Mouse (Mus musculus): Measurements from ENCODE around the gene Adk.

The Adk gene

DNA sequence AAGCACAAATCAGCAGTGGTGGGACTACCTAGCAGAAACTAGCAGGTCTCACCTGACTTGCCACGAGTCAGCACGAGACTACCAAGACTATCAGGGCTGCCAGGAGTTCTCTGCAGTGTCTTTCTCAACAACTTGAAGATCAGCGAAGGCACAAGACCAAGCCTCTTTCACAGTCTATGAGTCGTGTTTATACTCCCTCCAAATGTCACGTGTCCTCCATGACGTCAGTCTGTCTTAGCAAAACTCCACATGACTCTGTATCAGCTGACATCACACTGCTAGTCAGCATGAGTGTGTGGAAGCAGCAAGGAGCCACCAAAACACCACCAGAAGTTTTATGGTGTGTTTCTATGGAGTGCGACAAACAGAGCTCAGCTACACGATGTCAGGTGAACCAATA, 215.9 kb downstream of the Adk start:
- no peak for DNase-seq (ENCODE audit: low read depth, low spot score)

DNA sequence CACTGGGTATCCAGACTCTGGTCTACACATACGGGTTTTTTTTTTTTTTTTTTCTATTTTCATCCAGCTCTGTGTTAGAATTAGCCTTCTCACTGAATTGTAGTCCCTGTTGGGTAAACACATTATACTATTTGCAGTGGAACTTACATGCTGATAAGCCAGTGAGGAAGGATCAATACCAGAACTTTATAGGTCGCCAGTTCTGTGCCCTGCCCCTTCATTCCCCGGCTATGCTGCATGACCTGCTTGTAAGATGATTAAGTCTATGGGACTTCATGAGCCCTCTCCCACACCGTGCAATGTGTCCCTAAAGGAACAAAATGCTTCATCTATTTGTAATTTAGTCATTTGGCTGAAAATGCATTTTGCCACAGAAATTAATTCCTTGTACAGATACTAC, 219.1 kb downstream of the Adk start:
- no peak for DNase-seq (ENCODE audit: low read depth, low spot score)

DNA sequence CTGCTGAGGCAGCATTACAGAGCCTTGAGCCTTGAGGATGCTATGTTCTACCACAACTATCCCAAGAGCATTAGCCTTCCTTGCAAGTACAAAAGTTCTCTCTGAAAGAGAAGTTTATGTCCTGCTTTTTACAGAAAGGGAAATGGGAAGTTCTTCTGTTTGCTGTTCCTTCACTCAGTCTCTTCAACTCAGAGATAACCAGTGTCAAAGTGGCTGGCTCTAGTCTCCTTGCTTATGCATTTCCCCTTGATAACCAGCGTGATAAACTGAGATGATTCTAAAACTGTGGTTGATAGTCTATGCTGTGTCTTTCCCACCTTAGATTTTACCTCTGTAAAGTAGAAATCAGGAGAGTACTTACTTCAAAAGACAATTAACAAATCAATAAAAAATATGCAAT, 223.4 kb downstream of the Adk start:
- no peak for DNase-seq (ENCODE audit: low read depth, low spot score)

DNA sequence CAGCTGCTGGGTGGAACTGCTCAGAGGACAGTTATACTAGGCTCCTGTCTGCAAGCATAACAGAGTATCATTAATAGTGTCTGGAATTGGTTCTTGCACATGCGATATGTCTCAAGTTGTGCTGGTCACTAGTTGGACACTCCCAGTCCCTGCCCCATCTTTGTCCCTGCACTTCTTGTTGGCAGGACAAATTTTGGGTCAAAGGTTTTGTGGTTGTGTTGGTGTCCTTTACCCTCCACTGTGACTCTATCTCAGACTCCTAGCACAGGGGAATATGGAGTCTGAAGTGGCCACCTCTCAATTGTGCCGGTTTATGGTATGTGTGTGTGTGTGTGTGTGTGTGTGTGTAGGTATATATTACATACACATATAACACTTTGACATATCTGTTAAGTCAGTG, 225.9 kb downstream of the Adk start:
- DNase-seq (ENCODE audit: low read depth, low spot score), result no peak

DNA sequence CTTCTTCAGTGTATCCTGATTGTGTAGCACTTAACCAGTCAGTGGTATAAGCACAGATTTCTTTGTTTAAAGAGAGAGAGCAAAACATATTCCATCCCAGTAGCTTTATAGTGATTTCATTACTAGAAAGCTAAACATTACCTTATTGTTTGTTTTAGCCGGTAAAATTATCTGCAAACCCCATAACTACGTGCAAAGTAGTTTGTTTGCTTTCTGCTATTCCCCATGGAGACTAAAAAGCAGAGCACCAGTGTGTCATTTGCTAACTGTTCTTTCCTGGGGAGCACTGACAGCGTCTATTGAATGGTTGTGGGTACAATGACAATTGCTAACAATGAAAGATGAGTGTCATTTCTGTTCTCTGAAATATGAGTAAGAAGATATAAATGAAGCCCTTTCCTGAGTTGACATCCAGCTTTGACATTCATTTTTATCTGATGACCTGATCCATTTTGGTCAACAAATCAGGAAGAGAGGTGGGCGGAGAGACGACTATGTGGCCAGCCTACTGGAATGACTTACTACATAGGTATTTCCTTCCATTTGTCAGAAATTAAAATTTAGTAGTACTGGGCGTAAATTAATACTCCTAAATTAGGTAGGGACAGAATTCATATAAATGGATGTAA, 226.6 kb downstream of the Adk start:
- DNase-seq (ENCODE audit: low read depth, low spot score), result no peak

DNA sequence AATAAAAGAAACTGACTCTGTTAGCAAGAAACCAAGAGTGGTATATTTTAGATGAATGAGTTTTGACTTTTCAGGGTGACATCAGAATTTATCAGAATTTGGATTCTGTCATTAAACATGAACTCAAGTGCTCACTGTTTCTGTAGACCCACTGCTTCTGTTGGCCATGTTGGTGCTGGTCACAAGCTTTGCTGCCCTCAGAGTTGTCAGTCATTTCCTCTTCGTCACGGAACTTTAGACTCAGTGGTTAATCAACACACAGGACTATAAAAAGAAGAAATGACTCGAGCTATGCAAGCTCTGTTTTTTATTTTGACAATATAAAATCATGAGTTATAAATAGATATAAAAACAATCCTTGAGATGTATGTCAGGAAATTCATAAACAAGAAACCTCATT, 228.1 kb downstream of the Adk start:
- DNase-seq (ENCODE audit: low read depth, low spot score), result no peak

DNA sequence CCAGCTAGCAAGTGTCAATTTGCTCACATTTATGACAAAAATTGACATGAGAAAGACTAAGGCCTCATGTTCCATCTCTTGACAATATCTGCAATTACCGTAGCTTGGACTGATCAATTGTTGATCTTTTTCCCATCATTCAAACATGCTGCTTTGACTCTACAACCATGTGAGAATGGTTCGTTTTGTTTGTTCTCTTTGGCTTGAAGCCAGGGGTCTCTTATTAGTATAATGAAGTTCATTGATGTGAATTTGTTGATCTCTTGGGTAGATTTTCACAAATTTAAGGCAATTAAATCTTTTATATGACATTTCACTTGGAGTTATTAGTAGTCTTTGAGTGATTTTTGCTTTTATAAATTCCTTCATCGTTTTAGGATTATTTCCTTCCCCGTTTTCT, 229.1 kb downstream of the Adk start:
- no peak for DNase-seq (ENCODE audit: low read depth, low spot score)

DNA sequence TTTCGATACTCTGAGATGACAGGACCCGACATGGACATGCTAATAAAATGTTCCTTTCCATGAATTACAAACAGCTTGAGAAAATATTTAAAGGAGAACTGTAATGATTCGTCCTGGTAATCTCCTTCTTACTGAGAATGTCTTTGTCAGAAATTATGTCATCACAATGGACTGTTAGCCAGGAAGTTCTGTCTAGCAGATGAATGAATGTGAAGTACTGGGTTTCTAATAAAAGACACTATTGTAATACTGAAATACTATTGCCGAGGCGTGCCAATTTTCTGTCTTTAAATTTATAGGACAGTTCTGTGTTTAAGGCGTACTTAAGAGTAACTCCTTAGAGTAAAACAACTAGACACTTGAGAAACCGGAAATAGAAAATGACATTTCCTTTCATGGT, 231.7 kb downstream of the Adk start:
- no peak for DNase-seq (ENCODE audit: low read depth, low spot score)

DNA sequence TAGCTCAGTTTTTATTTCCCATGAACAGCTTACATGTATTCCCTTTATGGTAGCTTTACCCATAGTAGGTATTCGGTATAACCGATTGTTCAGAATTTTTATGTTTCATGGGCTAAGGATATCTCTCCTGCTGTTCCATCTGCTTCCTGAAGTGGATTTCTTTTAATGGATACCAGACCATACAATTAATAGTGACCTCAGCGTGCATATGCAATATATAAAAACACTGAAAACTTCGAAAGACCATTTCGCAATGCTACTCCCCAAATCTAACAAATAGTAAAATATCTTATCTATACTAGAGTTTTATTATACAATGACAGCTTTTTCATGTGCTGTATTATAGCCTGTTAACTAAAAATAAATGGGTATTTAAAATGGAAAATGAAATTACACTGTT, 232.5 kb downstream of the Adk start:
- no peak for DNase-seq (ENCODE audit: low read depth, low spot score)

DNA sequence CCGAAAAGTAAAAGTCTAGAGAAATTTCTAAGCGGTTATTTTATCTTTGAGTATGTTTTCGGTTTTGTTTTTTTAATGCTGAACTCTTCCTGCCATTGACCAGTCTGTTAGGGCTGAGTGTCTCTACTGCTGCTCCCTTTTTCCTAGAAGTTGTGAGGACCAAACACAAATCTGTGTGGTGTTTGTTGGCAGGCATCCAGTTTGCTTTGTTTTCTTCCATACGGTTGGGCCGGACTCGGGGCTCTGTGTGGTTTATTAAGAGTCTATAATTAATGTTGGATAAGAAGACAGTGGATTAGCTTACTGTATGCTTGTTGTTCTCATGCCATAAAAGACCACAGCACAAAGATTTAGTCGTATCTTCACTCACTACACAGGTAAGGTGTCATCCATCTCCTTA, 233.9 kb downstream of the Adk start:
- no peak for DNase-seq (ENCODE audit: low read depth, low spot score)

DNA sequence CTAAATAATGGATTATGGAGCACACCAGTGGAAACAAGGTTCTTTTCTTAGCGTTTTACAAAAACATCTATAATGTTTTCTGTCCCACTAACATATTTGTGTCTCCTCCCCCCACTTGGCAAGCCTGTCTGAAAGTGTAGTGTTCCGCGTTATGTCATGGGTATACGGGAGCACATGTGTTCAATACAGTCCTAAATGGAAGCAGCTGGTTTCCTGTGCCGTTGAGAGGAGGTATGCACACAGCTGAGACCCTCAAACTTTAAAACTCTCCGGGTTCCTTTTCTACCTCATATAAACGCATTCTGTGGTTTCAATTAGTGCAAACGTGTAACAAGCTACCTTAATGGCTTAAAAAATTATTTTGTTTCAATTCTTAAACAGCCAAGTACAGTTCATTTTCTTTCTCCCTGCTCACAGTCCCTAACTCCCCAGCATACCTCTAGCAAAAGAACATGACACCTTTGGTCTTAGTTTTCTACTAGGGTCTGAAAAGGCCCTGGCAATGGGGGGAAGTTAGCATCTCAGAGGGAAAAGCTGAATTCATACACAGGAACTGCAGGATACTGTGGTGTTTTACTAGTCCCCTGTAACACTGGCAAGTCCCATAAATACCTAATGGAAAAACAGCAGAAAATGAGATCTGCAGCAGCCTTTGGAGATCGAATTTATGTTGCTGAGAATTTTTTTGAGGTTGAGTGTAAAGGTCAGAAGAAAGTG, 235.5 kb downstream of the Adk start:
- DNase-seq (ENCODE audit: low read depth, low spot score), result no peak

DNA sequence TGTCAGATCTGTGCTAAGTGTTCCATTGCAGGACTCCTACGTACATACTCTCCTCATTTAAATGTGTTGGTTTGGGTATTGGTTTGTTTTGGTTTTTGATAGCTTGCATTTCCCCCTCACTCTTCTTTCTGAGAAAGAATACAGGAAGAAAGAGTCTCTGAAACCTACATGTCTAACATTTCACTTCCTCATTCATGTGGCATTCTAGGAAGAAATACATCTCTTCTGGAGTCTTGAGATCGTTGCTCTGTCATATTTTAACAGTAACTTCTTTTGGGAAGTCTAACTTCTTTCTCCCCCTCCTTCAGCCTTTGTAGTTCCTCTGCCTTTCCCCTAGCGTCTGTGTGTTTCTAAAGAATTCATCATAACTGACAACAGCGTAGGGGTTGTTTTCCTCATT, 247.4 kb downstream of the Adk start:
- no peak for DNase-seq (ENCODE audit: low read depth, low spot score)

DNA sequence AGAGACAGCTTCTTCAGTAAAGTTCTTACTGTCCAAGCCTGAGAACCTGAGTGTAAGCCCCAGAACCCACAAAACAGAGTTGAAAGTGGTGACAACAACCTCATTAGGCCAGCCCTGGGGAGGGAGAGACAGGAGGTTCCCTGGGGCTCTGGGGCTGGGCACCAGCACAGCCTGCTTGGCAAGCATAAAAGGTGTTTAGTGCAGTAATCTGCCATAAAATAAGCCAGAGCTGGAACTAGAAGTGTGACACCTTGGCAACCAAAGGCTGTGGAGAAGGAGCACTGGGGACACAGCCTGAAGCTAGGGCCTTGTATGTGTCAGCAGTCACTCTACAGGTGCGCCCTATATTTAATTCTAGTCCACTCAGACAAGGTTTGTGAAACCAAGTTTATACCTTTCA, 252.4 kb downstream of the Adk start:
- no peak for DNase-seq (ENCODE audit: low read depth, low spot score)

DNA sequence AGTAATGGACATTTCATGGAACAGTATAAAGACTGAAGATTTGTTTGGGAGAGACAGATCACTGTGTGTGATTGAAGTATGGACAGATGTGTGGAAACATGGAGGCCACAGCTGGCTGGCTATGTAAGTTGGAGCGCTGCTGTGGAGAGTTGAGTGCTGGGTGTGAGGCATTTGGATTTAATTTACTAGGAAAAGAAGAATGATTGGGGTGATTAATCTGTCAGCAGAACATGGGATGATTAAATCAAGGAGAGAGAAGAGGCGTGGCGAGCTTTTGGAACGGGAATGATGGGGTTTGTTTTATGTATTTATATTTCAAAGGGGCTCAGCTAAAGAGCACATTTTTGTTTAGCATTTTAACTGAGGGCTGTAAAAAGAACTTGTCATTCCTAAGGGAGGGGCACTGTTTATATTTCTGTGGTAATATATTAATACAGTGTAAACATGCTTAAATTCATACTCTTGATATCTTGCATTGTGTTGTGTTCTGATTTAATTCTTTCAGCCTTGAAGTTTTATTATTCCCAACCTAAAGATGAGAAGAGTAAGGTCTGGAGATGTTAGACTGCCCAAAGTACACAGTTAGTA, 256.1 kb downstream of the Adk start:
- DNase-seq (ENCODE audit: low read depth, low spot score), result no peak

DNA sequence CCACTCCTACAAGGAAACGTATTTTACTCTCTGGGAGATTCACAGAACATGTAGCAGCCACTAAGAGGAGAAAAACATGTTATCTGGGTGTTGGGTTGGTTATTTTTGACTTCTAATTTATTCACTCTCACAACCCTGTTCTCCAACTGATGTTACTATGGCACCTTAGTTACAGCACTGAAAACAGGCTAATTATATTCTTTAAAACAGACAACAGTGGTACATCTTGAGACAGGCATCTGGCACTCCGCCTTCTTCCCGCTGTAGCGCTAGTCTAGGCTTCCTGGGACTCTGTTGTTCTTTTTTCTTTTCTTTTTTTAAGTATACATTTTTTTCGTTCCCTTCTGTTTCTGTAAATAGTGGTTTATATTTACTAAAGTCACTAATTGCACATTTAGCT, 258.2 kb downstream of the Adk start:
- no peak for DNase-seq (ENCODE audit: low read depth, low spot score)

DNA sequence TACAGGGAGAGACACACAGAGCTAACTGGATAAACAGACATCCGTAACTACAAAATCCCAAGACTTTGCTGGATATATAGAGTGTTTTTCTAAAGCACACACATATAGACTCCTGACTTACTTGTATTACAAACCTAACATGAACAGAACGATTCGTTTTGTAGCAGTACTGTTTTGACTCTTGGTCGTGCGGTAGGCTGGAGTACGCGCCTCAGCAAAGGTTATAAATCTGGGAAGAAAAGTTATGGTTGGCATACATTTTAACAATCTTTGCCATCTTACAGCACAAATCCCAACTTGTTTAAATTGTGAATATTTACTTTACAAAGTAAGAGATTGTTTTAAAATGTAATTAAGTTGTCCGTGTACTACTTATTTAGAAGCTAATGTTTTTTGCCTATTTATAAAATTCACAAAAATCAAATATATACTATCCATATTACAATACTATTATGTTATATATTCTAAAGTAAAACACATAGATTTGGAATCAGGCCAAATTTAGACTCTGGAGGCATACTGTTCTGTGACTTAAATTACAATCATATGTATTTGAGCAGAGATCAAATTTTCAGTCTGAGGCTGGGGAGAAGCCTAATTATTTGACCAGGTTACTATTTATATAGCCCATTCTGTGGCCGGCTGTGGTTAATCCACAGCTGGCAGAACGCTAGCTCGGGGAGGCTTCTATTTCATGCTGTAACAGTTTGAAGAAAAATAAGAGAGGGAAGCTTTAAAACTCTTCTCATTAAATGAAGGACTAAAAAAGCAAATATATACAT, 261.4 kb downstream of the Adk start:
- DNase-seq (ENCODE audit: low read depth, low spot score), result no peak

DNA sequence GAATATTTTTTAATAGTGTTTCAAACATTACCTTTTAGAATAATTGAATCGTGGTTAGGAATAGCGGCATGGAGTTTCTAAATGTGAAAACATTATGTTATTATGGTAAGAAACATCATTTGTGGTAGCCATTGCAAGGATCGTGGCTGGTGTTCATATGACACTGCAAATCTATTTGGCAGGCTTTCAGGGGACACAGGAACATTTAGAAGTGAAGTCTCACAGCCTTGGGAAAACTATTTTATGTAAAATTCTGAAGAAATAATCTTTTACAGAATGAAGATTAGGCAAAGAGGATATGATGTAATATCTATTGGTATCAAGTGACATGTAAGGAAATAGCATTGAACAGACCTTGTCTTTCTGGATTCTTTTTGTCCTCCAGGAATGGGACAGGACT, 262.1 kb downstream of the Adk start:
- no peak for DNase-seq (ENCODE audit: low read depth, low spot score)

DNA sequence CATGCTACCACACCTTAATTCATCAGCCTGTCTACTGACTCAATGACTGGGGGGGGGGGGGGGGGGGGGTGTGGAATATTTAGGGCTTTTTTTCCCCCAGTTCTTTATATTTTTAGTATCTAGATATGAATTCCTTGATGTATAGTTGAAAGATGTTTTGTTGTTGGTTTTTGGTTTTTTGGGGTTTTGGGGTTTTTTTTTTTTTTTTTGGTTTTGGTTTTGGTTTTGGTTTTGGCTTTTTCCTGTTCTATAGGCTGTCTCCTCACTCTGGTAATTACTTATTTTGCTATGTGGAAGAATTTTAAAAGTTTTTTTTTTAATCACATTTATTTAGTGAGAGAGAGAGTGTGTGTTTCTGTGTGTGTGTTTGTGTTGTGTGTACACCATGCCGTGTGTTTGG, 282.5 kb downstream of the Adk start:
- peak; percentile 40 for DNase-seq (ENCODE audit: low read depth, low spot score)

DNA sequence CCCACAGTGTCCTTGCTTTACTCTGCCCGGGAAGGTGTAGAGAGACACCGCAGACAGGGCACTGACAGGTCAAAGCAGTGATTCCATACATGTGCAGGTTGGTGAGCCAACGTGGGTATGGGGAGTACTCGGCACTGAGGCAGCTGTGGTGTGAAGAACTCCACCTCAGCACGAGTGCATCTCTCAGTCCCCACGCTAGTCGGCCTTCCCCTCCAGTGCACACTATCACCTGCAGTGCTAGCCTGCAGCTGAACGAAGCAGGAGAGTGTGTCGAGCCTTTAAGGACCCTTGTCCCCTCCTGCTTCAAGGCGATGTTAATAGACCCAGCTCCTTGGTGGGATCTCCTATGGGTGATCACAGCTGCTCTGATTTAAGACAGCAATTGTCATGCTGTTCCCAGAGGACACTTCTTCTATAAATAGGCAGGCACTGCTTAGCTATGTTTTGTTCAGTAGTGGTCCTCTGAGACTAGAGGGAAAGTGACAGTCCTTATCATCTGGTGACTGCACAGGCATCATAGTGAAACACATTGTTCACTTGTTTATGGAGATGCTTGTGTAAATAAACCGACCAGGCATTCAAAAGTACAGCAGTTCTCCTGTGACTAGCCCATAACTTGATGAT, 283.4 kb downstream of the Adk start:
- no peak for DNase-seq (ENCODE audit: low read depth, low spot score)

DNA sequence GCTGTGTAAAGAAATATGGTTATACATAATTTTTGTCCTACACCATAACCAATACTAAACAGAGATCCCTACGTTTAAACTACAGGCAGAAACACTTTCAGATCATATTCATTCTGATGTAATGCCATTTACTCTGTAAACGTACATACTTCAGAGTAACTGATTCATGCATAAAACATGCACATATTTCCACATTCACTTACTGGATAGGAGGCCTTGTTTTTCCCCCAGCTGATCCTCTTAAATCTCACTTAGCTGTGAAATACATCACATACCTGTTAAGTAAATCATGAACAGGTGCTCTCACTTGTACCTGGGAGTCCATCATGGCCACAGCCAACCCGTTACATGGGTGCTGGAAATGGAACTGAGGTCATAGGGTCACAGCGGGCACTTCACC, 285.6 kb downstream of the Adk start:
- no peak for DNase-seq (ENCODE audit: low read depth, low spot score)

DNA sequence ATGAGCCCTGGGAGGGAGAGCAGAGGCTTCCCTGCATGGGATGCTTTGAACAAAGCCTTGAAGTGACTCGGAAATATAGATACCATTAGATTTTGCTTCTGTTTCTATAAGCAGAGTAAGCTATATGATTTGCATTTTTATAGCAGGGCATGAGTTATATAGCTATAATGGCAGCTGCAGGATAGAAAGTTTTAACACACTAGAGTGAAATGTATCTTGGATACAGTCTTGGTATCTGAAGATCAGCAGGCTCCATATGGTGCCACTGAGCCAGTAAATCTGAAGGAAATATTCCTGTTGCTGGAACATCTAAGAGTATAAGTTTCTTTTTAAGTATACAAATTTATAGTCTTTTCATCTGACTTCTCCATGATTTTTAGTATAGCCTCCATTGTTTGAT, 288.8 kb downstream of the Adk start:
- DNase-seq (ENCODE audit: low read depth, low spot score), result no peak

DNA sequence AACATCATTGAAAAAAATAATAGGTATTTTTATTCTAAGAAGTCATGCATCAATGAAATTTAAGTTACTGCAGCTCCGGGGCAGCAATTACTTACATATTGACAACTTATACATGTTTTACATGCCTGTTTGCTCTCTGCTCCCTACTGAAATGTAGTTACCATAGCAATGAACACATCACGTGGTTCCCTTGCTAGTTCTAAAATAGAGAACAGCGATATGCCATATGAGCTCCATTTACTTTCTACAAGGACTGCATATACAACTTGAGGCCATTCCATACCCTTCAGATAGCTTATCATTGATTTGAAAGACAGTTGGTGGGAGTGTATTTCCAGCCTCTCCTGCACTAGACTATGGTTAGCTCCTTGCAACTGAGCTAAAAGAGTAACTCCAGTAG, 290.6 kb downstream of the Adk start:
- DNase-seq (ENCODE audit: low read depth, low spot score), result no peak

All from CD4-positive helper T cell, adult 2 months (primary cell).